Mouse (Mus musculus) small intestine, adult 10 weeks (tissue): Measurements from ENCODE around the gene Bean1. TPM values are rescaled to one million over a fixed set of nuclear protein-coding genes. Genes with fewer than 3 reads are reported as not detected.

Source experiments
- polyA plus RNA-seq: library from polyadenylated mRNA; stranded (reverse); fragments of 350-450 nt; fragmentation: Illumina TruSeq; extraction: RNeasy Lipid Tissue Mini Kit (QIAGEN cat#74804); gene quantifications from one replicate; pipeline ENCODE4 v1.2.3, GENCODE M21; 2014; ENCODE audit warnings: low replicate concordance

Bean1 gene
- polyA plus RNA-seq: 0.15 TPM

DNA sequence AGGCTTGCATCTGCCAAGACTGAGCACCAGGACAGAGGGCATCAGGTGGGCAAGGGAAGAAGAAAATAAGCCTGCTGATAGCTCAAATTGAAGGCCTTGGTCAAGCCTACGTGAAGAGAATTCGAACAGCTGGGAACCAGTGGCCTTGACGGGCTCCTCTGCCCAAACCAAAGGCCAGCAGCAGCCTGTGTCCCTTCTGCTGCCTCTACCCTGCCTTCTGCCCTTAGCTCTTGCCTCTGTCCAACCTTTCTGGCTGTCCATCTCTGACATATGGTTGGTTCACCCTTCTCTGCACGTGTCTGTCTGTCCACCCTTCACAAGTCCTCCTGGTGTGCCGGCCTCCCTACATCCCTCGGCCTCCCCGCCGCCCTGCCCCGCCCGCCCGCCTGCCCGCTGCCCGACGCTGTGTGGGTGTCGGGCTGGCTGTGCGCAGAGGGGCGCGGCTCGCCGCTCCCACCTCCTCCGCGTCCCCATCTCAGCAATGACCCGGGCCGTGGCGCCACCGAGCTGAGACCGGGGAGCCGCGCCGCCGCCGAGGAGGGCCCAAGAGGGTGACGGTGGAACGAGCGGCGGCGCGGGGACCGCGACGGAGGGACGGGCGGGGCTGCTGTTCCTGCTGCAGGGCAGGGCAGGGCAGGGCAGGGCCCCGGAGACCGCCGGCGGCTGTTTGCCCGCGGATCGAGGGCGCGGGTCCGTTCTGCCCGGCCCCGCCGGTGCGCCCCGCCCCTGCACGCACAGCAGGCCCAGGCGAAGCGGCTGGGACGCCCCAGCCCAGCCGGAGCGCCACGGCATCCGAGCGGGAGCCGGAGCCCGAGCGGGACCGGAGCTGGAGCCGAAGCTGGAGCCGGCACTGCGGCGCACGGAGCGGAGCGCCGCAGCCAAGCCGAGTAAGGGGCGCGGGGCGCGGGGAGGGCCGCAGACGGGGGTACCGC lies at the start of gene Bean1:
TSS of gene Bean1 (plus strand) at position 325 of the 932 bp plus-strand sequence.

DNA sequence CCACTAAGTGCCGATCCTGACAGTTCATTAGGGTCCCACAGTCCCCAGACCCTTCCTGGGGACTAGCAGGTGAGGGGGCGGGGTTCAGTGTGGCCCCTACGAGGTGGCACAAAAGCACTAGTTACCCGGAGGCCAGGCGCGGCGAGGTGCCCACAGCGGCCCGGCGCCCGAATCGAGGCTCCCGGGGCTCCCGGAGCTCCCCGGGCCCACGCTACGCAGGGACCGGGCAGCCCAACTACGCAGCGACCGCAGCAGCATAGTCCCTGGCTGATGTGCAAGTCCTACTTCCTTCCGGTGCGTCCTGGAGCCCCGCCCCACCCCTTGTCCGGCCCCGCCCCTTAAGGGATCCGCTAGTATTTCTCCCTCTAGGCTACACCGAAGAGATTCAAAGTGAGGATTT lies 78.0 kb downstream of the Bean1 start, which contains the start of gene Tk2:
TSS of gene Tk2 (minus strand) at position 283 of the 400 bp plus-strand sequence.

DNA sequence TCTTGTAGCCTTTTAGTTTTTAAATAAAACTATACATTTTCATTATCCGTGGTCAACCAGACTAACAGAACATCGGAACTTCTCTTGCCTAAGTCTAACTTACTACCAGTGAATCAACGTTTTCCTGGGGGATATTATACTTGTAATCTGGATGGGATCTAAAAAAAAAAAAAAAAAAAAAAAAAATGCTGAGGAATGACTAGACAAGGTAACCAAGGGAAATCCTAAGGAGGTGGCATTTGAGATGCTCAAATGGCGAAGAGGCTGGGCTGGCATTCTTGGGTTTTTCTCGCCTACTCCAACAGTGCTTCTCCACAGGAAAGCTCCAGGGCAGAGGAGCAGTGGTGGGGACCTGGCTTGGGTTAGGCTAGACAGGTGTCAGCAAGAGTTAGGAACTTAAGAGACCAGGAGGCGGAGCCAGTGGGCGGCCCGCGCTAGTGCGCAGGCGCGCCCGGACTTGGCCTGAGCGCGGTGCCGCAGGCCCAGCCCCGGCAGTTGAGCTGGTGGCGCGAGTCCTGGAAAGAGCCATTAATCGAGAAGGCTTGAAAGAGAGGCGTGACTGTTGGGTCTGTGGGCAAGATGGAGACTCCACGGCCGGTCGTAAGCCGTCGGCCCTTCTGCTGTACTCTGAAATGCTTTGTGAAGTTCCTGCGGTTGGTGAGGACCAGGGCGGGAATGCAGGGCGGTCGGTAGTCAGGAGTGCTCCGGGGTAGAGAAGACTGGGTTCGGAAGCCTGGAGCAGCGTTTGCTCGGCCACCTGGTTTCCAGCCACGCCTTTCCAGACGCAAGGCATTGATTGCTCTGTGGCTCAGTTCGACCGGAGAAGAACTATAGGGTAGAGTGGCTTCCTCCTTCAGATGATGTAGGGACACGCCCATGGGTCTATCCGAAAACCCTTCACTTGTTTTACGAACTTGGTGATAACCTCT lies 80.5 kb downstream of the Bean1 start, which contains the start of gene Cklf:
TSS of gene Cklf (plus strand) at position 423 of the 929 bp plus-strand sequence.

Other genes with a start within 250 kb of the Bean1 start
- gene Cdh5, start 68.8 kb upstream of the Bean1 start, polyA plus RNA-seq: 2.5 TPM
- gene Tk2, start 78.1 kb downstream of the Bean1 start, polyA plus RNA-seq: 3.3 TPM
- gene Cklf, start 80.4 kb downstream of the Bean1 start, polyA plus RNA-seq: 8.5 TPM
- gene Cmtm2a, start 122.7 kb downstream of the Bean1 start, polyA plus RNA-seq: not detected
- gene Gm45711, start 139.6 kb downstream of the Bean1 start, polyA plus RNA-seq: not detected
- gene Cmtm1, start 139.7 kb downstream of the Bean1 start, polyA plus RNA-seq: not detected
- gene Gm11020, start 151.1 kb downstream of the Bean1 start, polyA plus RNA-seq: not detected
- not detected for gene Cmtm2b, start 151.8 kb downstream of the Bean1 start, polyA plus RNA-seq
- 4.5 TPM for gene Cmtm3, start 169.0 kb downstream of the Bean1 start, polyA plus RNA-seq
- 61.4 TPM for gene Cmtm4, start 225.4 kb downstream of the Bean1 start, polyA plus RNA-seq